Comparison of ENCODE assay signal across 18 mouse cellular contexts in genomic region chr1:72673070-72673469, GRCm38 (mm10). TPM values are rescaled to one million over a fixed set of nuclear protein-coding genes. Genes with fewer than 3 reads are reported as not detected.
DNase-seq lines count a peak whose midpoint lies in the region; ATAC-seq lines count a peak whose summit lies in the region.
"Had no signal": no experiment of that assay in that cellular context is flagged by ENCODE, and none has a peak within 500 bp of the region (broad histone marks: within the 10 kb centered on the region; RNA-seq: fewer than 3 reads in every experiment).

No protein-coding gene starts in this region.

- H3K9me3 ChIP-seq in liver, embryonic 11.5 days (ENCODE audit: control insufficient read depth, low read length) = no peaks in the 10 kb centered on the region
- H3K9me3 ChIP-seq: neural tube, embryonic 15.5 days had no signal

- DNase-seq in embryo, embryonic 10.5 days (ENCODE audit: low spot score) = peak; percentile 5
- DNase-seq in embryo, embryonic 9.5 days (ENCODE audit: extremely low spot score) = no peak
- DNase-seq in left cerebral cortex, postnatal 4 days = peak; percentile 3
- no peak for DNase-seq in left cerebral cortex, adult 9 months (ENCODE audit: low spot score in 2 of 2)
- DNase-seq in forelimb bud, embryonic 11.5 days (ENCODE audit: low read depth, low spot score) = peak; percentile 7
- DNase-seq in lung, postnatal 4 days = peak; percentile 44 to 60
- DNase-seq in liver, embryonic 11.5 days (ENCODE audit: low spot score) = no peak
- no peak for DNase-seq in heart, adult 9 months (ENCODE audit: low spot score in 2 of 2)
- DNase-seq: adrenal gland, postnatal 25 days; cerebellum, adult 11-12 months; right cerebral cortex, postnatal 14 days had no signal

- no peaks in the 10 kb centered on the region for H3K36me3 ChIP-seq in liver, embryonic 11.5 days (ENCODE audit: control insufficient read depth, insufficient read depth, low read length)
- H3K36me3 ChIP-seq: neural tube, embryonic 15.5 days had no signal

- no peak overlapping the region for H3K4me2 ChIP-seq in liver, embryonic 11.5 days
- H3K4me2 ChIP-seq: neural tube, embryonic 15.5 days had no signal

- H3K4me3 ChIP-seq in liver, embryonic 11.5 days (ENCODE audit: low read depth, low read length) = no peak overlapping the region
- H3K4me3 ChIP-seq: neural tube, embryonic 15.5 days had no signal

- H3K9ac ChIP-seq in liver, embryonic 11.5 days (ENCODE audit: low read depth, low read length) = no peak overlapping the region
- H3K9ac ChIP-seq: neural tube, embryonic 15.5 days had no signal

- no peaks in the 10 kb centered on the region for H3K27me3 ChIP-seq in liver, embryonic 11.5 days (replicated peaks; ENCODE audit: control insufficient read depth, insufficient read depth, low read length)
- H3K27me3 ChIP-seq: neural tube, embryonic 15.5 days had no signal

- H3K27ac ChIP-seq in liver, embryonic 11.5 days (ENCODE audit: low read depth, low read length) = no peak overlapping the region
- H3K27ac ChIP-seq: macrophage; neural tube, embryonic 15.5 days had no signal

- H3K4me1 ChIP-seq in liver, embryonic 11.5 days (replicated peaks; ENCODE audit: control insufficient read depth, insufficient read depth, low read length) = no peaks in the 10 kb centered on the region
- H3K4me1 ChIP-seq: neural tube, embryonic 15.5 days had no signal

- intact Hi-C loops in left cerebral cortex, postnatal 4 days (cut with DNase I) = no loop called here

- ATAC-seq in liver, embryonic 11.5 days (replicated peaks; ENCODE audit: low FRiP score) = no peak

- WGBS in liver, embryonic 11.5 days = 59% methylated on average over 3 of the region's 3 CpGs

RNA-seq across cellular contexts. Expression of gene Ankar, which starts 27.3 kb away (rescaled TPM):
- not detected for total RNA-seq in left cerebral cortex, postnatal 4 days (2021)
- polyA plus RNA-seq in liver, embryonic 11.5 days (2014; fragmentation: Nextera tagmentation; extraction: Ambion mirVana) = not detected in 2 replicates
- total RNA-seq: adrenal gland, postnatal 25 days; granulocyte monocyte progenitor cell, adult 5-6 weeks; layer of hippocampus, adult 18-20 months had no signal
- polyA plus RNA-seq: heart, postnatal 0 days; kidney, embryonic 14.5 days; limb, embryonic 11.5 days; macrophage; neural tube, embryonic 15.5 days had no signal

RNA-seq across cellular contexts. Expression of gene Rpl37a, which starts 38.0 kb away (rescaled TPM):
- 100 to 1,000 TPM; 775 to 782 TPM for total RNA-seq in left cerebral cortex, postnatal 4 days (2021)
- 1,988 and 2,199 TPM in 2 replicates for polyA plus RNA-seq in liver, embryonic 11.5 days (2014; fragmentation: Nextera tagmentation; extraction: Ambion mirVana)

Comparison
In these comparisons a context has a peak if more than half of its experiments do, and no peak if none do; other contexts are left out.
1. DNase-seq: peak in embryo, embryonic 10.5 days (single experiment), left cerebral cortex, postnatal 4 days (single experiment), forelimb bud, embryonic 11.5 days (single experiment) and lung, postnatal 4 days (2 of 2); none in embryo, embryonic 9.5 days (single experiment), left cerebral cortex, adult 9 months (0 of 2), liver, embryonic 11.5 days (single experiment) and heart, adult 9 months (0 of 2).